Mouse (Mus musculus) limb, embryonic 12.5 days (tissue): Measurements from ENCODE around the gene Bag3. TPM values are rescaled to one million over a fixed set of nuclear protein-coding genes. Genes with fewer than 3 reads are reported as not detected.
"Not testable (repeated sequence)": the region's sequence is repeated elsewhere in the genome, so short reads cannot be mapped to it uniquely, and the experiment has no call there.

Experiments used
- ATAC-seq: fragments of 200-750 bp; cut with Nextera tagmentation; 2 replicates; pipeline ENCODE4 v1.8.0; 2017; ENCODE audit warnings: low read depth, moderate TSS enrichment; ENCODE audit not compliant: insufficient number of reproducible peaks, insufficient read depth, low FRiP score, low TSS enrichment
- H3K27ac ChIP-seq: fragments of 300-500 bp; sonication (generic); 2 replicates; pipeline ENCODE4 v1.5.1; 2016; ENCODE audit warnings: mild to moderate bottlenecking, moderate library complexity
- H3K27me3 ChIP-seq: fragments of 300-500 bp; sonication (generic); 2 replicates; pipeline ENCODE4 v1.6.1; 2016; ENCODE audit warnings: mild to moderate bottlenecking, moderate library complexity
- H3K36me3 ChIP-seq: fragments of 300-500 bp; sonication (generic); 2 replicates; pipeline ENCODE4 v1.6.1; 2016; ENCODE audit warnings: mild to moderate bottlenecking, moderate library complexity
- H3K4me1 ChIP-seq: fragments of 300-500 bp; sonication (generic); replicated peaks from 2 replicates; pipeline ENCODE4 v1.6.1; 2016
- H3K4me2 ChIP-seq: fragments of 300-500 bp; sonication (generic); 2 replicates; pipeline ENCODE4 v1.6.1; 2016; ENCODE audit warnings: mild to moderate bottlenecking, moderate library complexity
- H3K4me3 ChIP-seq: fragments of 300-500 bp; sonication (generic); replicated peaks from 2 replicates; pipeline ENCODE4 v1.5.1; 2016; ENCODE audit warnings: mild to moderate bottlenecking
- H3K9ac ChIP-seq: fragments of 300-500 bp; sonication (generic); replicated peaks from 2 replicates; pipeline ENCODE4 v1.6.1; 2016; ENCODE audit warnings: mild to moderate bottlenecking, moderate library complexity
- H3K9me3 ChIP-seq: fragments of 300-500 bp; sonication (generic); 2 replicates; pipeline ENCODE4 v1.6.1; 2016; ENCODE audit warnings: mild to moderate bottlenecking, moderate library complexity
- WGBS: fragments of 180-500 bp; shearing (Covaris S2); methylation state at CpG from one replicate; pipeline ENCODE4 v1.1.7; 2016; 5-methylcytosine and 5-hydroxymethylcytosine counted together
- polyA plus RNA-seq: library from polyadenylated mRNA; unstranded; fragments of >200 nt; fragmentation: Nextera tagmentation; extraction: Ambion mirVana; gene quantifications from 2 replicates; pipeline ENCODE4 v1.2.1, GENCODE M21; 2016

Bag3 gene
- polyA plus RNA-seq, 1 experiment from 2014 or later = 9.2 TPM

DNA sequence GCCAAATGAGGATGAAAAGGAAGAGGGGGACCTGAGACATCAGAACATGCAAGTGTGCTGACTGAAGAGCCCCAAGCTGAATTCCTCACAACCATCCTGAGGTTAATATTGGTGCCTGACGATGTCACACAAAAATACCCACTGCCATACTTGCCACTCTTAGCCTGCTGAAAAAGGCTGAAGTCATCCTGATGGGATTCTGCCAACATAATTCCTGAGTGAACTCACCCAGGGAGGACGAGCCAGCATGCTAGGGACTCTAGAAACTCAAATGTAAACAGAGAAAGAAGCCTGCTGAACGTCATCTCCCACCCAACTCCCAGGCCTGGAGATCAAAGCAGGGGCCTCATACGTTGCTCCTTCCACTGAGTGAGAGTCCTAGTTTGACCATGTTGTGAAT is 25.7 kb downstream of the Bag3 start:
- H3K36me3 ChIP-seq = peaks cover 48% of the 10 kb centered on the region
- H3K9ac ChIP-seq = no peak overlapping the region
- no peak overlapping the region for H3K27ac ChIP-seq
- no peaks in the 10 kb centered on the region for H3K9me3 ChIP-seq
- no peak overlapping the region for H3K4me2 ChIP-seq
- H3K4me1 ChIP-seq = 0 out of 2 replicates have a peak, but pooled peaks cover 8% of the 10 kb centered on the region
- H3K4me3 ChIP-seq = no peak overlapping the region
- no peaks in the 10 kb centered on the region for H3K27me3 ChIP-seq
- no peak for ATAC-seq
- WGBS = 34% methylated on average over 4 of the region's 4 CpGs

DNA sequence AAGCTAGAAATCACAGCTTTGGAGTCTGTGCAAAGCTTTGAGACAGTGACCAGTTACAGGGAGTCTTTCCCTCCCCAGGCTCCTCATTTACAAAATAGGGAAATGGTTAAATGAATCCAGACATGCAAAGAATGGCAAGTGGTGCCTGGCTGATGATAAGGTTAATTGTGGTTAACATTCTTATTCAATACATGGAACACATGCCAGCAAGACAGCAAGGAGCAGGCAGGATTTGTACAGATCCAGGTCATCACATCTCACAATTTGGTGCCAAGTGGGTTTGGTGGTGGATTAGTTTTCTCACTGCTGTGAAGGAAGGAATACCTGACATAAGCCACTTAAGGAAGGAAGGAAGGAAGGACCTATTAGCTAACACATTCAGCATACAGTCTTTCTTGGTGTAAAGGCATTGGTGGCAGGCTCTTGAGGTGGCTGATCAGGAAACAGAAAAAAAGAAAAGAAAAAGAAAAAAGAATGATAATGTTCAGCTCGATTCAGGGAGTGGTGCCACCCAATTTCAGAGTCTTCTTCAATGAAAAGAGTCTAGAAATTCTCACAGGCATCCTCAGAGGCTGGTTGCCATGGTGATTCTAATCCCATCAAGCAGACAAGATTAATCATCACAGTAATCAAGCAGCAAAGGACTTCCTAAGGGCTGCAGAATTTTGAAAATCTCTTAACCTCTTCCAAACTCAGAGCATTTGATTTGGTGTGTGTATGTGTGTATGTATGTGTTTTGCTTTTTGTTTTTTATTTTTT is 27.1 kb downstream of the Bag3 start:
- 0 out of 2 replicates have a peak, but pooled peaks cover 8% of the 10 kb centered on the region for H3K4me1 ChIP-seq

DNA sequence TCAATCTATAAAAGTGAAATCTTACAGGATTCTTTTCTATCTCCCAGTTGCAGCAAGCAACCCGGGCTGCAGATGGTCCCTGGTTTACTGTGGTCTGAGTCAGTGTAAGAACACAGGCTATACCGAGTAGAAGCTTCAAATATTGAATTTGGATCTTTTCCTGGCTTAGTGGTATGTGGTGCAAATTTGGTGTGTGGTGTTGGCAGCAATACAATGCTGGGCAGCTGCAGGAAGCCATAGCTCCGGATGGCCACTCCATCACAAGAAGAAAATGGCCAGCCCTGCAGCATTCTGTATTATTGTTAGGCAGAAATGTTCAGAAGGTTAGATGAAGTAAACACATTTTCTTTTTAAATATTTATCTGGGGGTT is 27.7 kb downstream of the Bag3 start:
- no peaks in the 10 kb centered on the region for H3K9me3 ChIP-seq
- WGBS = 69% methylated on average over 3 of the region's 3 CpGs
- ATAC-seq = no peak

More for the DNA sequence above, 27.1 kb downstream of the Bag3 start:
- H3K27ac ChIP-seq = no peak overlapping the region
- peaks cover 34% of the 10 kb centered on the region for H3K36me3 ChIP-seq
- WGBS = 52% methylated on average over 1 of the region's 1 CpGs
- H3K9me3 ChIP-seq = no peaks in the 10 kb centered on the region
- no peaks in the 10 kb centered on the region for H3K27me3 ChIP-seq
- no peak overlapping the region for H3K9ac ChIP-seq
- no peak overlapping the region for H3K4me2 ChIP-seq
- H3K4me3 ChIP-seq = no peak overlapping the region
- no peak for ATAC-seq

DNA sequence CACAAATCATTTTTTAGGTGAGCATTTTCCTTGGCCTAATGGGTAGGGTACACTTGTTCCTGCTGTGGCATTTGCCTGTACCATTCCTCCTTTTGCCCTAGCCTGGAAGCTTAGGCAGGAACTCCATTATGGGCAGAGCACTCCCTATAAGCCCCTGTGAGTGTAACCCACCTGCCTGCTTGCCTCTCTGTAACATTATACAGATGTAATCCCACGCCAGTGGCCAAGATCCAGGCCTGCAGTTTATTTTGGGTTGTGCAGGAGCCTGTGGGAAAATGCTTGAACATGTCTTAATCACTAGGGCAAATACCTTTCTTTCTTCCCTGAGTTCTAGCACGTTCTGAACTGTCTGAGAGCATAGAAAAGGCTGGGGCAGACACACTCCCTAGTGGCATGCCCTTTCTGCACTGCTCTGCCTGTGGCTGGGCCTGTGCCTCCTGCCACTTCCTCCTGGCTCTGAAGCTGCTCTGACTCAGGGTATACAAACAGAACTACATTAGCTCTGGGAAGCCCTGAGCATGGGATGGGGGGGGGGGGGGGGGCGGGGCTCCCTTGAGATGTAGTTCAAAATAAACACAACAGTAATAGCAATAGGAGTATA is 29.8 kb downstream of the Bag3 start:
- H3K4me2 ChIP-seq = no peak overlapping the region
- H3K27ac ChIP-seq = peak overlapping the region; percentile 13; the same call in 1 of the 2 replicates
- no peak overlapping the region for H3K9ac ChIP-seq
- H3K4me3 ChIP-seq = no peak overlapping the region
- H3K36me3 ChIP-seq = peaks cover 10% of the 10 kb centered on the region
- no peaks in the 10 kb centered on the region for H3K27me3 ChIP-seq
- WGBS = 22% methylated on average over 3 of the region's 3 CpGs
- no peak for ATAC-seq
- no peaks in the 10 kb centered on the region for H3K9me3 ChIP-seq
- 0 out of 2 replicates have a peak, but pooled peaks cover 8% of the 10 kb centered on the region for H3K4me1 ChIP-seq

More for the DNA sequence above, 27.7 kb downstream of the Bag3 start:
- H3K4me2 ChIP-seq = no peak overlapping the region
- H3K4me1 ChIP-seq = 0 out of 2 replicates have a peak, but pooled peaks cover 8% of the 10 kb centered on the region
- H3K9ac ChIP-seq = no peak overlapping the region
- no peak overlapping the region for H3K27ac ChIP-seq
- H3K27me3 ChIP-seq = no peaks in the 10 kb centered on the region
- no peak overlapping the region for H3K4me3 ChIP-seq
- peaks cover 28% of the 10 kb centered on the region for H3K36me3 ChIP-seq

DNA sequence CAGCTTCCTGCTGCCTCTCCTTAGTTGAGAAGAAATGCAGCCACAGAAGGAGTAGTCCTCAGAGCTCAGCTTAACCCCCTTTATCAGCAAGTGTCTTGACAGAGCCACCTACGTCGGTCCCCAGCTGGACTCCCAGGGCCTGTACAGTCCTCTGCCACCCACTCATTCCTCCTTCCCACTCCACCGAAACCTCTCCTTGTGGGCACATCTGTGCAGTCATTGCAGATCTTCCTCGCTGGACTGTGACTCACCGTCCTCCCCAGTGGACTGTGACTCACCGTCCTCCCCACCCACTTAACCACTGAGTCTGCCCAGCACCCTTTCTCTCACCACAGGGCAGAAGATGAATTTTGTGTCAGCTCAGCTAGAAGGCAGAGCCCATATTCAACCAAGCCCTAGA is 31.1 kb downstream of the Bag3 start:
- Histone ChIP-seq H3K4me3 (no peak overlapping the region), H3K36me3 (no peaks in the 10 kb centered on the region), H3K9ac (no peak overlapping the region), H3K4me2 (no peak overlapping the region), H3K9me3 (no peaks in the 10 kb centered on the region), H3K4me1 (0 out of 2 replicates have a peak, but pooled peaks cover 8% of the 10 kb centered on the region), H3K27ac (no peak overlapping the region), H3K27me3 (no peaks in the 10 kb centered on the region)
- no peak for ATAC-seq
- 83% methylated on average over 6 of the region's 6 CpGs for WGBS

DNA sequence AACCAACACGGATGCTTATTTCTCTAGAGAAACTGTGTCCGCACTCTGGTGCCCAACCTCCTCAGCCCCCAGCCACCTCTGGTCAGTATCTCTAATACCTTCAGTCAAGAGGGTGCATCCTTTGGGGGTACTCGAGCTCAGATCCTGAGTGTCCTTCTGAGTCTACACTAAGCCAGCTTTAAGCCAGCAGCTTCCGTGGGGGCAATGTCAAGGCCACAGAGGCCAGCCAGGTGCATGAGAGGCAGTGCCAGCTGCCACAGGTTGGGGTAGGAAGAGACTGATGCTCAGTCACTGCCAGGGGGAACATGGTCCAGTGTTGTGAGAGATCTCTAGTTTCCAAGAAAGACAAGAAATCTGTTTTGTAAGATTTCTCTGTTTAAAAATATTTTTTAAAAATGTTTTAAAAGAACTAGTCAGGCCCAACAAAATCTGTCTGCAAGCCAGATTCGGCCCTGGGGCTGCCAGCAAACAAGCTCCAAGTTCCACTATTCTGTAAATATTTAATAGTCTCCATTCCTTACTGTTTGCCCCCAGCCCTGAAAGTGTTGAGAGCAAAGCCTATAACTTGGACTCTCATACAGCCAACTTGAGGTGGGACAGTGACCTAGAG is 31.8 kb downstream of the Bag3 start:
- H3K9ac ChIP-seq = no peak overlapping the region
- WGBS = 84% methylated on average over 5 of the region's 5 CpGs
- no peak overlapping the region for H3K4me3 ChIP-seq
- no peaks in the 10 kb centered on the region for H3K9me3 ChIP-seq
- H3K27me3 ChIP-seq = no peaks in the 10 kb centered on the region
- no peaks in the 10 kb centered on the region for H3K36me3 ChIP-seq
- H3K4me2 ChIP-seq = no peak overlapping the region
- no peak for ATAC-seq
- 0 out of 2 replicates have a peak, but pooled peaks cover 8% of the 10 kb centered on the region for H3K4me1 ChIP-seq
- H3K27ac ChIP-seq = no peak overlapping the region

DNA sequence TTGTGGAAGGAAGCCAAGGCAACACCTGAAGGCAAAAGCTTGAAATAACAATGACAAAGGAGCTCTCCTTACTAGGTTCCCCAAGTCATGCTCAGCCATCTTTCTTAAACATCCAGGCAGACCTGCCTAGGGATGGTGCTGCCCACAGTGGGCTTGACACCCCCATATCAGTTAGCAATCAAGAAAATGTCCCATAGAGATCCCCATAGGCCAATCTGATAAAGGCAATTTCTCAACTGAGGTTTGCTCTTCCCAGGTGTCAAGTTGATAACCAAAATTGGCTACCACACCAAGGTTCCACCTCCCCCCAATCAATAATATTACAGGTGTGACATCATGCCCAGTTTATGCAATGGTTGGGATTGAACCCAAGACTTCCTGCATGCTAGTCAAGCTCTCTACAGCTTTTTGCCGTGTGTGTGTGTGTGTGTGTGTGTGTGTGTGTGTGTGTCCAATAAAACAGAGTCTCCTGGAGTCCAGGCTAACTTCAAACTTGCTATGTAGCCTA is 33.6 kb downstream of the Bag3 start:
- ATAC-seq = no peak
- Histone ChIP-seq H3K4me2 (no peak overlapping the region), H3K4me3 (no peak overlapping the region), H3K4me1 (0 out of 2 replicates have a peak, but pooled peaks cover 8% of the 10 kb centered on the region), H3K9ac (no peak overlapping the region), H3K9me3 (no peaks in the 10 kb centered on the region), H3K27me3 (no peaks in the 10 kb centered on the region), H3K27ac (no peak overlapping the region), H3K36me3 (no peaks in the 10 kb centered on the region)
- 86% methylated on average over 1 of the region's 1 CpGs for WGBS

DNA sequence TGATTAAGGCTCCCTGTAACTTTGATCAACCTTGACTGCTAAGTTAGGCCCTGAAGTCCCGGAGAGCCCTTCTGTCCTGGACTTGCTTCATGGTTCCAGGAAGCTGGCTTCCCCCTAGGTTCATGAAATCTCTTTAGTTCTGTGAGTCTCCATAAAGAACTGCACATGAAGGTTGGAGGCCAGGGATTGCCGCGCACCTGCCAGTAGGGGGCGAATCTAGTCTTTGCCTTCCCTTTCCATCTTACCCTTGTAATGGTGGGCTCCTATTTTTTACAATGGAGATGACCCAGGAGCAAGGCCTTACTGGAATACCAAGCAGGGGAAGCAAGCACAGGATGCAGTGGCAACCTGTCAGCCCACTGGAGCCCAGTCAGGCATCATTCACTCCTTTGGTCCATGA is 40.0 kb downstream of the Bag3 start:
- no peak for ATAC-seq
- no peaks in the 10 kb centered on the region for H3K27me3 ChIP-seq
- WGBS = 40% methylated on average over 4 of the region's 4 CpGs
- H3K4me3 ChIP-seq = no peak overlapping the region
- H3K27ac ChIP-seq = no peak overlapping the region
- no peak overlapping the region for H3K9ac ChIP-seq
- H3K4me1 ChIP-seq = no peaks in the 10 kb centered on the region
- H3K9me3 ChIP-seq = no peaks in the 10 kb centered on the region
- no peak overlapping the region for H3K4me2 ChIP-seq
- H3K36me3 ChIP-seq = no peaks in the 10 kb centered on the region

DNA sequence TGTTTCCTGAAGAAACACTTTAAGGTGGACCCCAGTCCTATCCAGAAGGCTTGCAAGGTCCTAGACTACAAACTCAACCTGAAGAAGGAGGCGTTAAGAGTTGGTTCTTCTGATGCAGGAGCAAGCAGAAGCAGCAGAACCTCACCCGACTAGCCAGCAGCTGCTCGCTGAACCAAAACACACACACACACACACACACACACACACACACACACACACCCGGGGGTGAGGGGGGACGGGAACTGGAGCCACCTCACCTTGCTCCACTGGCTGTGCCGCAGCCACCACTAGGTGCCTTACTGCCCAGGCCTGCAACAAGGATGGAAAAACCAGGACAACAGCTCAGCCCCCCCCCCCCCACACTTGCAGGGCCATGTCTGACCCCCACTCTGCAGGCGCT is 42.9 kb downstream of the Bag3 start:
- no peak overlapping the region for H3K27ac ChIP-seq
- H3K9ac ChIP-seq = no peak overlapping the region
- ATAC-seq = no peak
- WGBS = 69% methylated on average over 7 of the region's 7 CpGs
- no peaks in the 10 kb centered on the region for H3K4me1 ChIP-seq
- H3K36me3 ChIP-seq = no peaks in the 10 kb centered on the region
- H3K4me2 ChIP-seq = no peak overlapping the region
- H3K9me3 ChIP-seq = no peaks in the 10 kb centered on the region
- H3K4me3 ChIP-seq = no peak overlapping the region
- H3K27me3 ChIP-seq = no peaks in the 10 kb centered on the region

DNA sequence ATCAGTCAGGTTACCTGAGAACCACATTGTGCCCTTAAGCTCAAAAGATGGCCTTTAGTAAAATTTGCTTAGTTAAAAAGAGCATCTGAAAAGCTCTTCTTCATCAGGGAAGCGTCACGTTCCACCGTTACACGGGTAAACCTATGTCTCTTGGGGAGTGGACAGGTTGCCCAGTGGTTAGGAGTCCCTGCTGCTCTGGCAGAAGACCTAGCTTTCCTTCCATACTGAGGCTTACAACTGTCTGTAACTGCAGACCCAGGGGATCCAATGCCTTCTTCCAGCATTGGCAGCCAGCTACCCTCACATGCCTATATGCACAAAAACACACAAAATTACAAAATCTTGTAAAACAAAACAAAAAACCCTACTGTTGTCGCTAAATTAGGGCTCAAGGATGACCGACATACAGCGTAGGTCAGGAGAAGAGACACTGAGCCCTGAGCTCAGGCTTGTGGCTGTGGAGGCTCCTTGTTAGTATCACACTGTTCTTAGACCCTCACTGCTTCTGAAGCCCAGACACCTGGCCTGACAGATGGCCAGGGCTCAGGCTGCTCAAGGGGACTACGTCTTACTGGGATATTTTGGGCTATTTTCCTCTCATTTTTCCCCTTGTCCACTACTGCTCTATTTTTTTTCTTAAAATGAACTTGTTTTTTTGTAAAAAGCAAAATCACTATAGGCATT is 44.3 kb downstream of the Bag3 start:
- 84% methylated on average over 8 of the region's 8 CpGs for WGBS
- Histone ChIP-seq H3K27ac (no peak overlapping the region), H3K4me2 (no peak overlapping the region), H3K27me3 (no peaks in the 10 kb centered on the region), H3K9ac (no peak overlapping the region), H3K4me3 (no peak overlapping the region), H3K4me1 (no peaks in the 10 kb centered on the region), H3K9me3 (no peaks in the 10 kb centered on the region), H3K36me3 (no peaks in the 10 kb centered on the region)
- ATAC-seq = no peak

DNA sequence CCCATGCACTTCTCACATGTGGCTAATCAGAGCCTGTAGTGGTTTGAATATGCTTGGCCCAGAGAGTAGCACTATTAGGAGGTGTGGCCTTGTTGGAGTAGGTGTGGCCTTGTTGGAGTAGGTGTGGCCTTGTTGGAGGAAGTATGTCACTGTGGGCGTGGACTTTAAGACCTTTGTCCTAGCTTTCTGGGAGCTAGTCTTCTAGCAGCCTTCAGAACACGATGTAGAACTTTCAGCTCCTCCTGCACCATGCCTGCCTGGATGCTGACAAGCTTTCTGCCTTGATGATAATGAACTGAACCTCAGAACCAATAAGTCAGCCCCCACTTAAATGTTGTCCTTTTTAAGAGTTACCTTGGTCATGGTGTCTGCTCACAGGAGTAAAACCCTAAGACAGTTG is 46.0 kb downstream of the Bag3 start:
- not testable (repeated sequence) for H3K4me2 ChIP-seq, H3K36me3 ChIP-seq, H3K4me1 ChIP-seq, H3K27ac ChIP-seq, H3K9me3 ChIP-seq, ATAC-seq, H3K9ac ChIP-seq, H3K4me3 ChIP-seq, H3K27me3 ChIP-seq
- 83% methylated on average over 2 of the region's 2 CpGs for WGBS
